Mouse (Mus musculus): ENCODE measurements at regions not wholly inside any gene's neighbourhood (a gene's known extent, or its start where the extent isn't known, plus 50 kb on each side); places are given as distances from the start of the nearest gene placed in this dataset.

- Histone ChIP-seq H3K27ac (ENCODE audit: control insufficient read depth, low read depth, low read length) (no peak overlapping the region), H3K9me3 (replicated peaks; ENCODE audit: insufficient read depth, low read length) (no peaks in the 10 kb centered on the region), H3K4me3 (ENCODE audit: control insufficient read depth in 1 of 2, insufficient read depth in 1 of 2, low read depth in 2 of 2, low read length in 2 of 2) (no peak overlapping the region), H3K79me2 (ENCODE audit: control insufficient read depth, insufficient read depth, low read length, poor library complexity) (no peaks in the 10 kb centered on the region), H3K27me3 (ENCODE audit: control insufficient read depth in 1 of 2, insufficient read depth in 2 of 2, low read length in 2 of 2) (no peaks in the 10 kb centered on the region), H3K36me3 (ENCODE audit: control insufficient read depth in 1 of 2, insufficient read depth in 2 of 2, low read length in 2 of 2) (no peaks in the 10 kb centered on the region), H3K9ac (ENCODE audit: control insufficient read depth, low read depth, low read length, poor library complexity, severe bottlenecking) (no peak overlapping the region), H3K4me1 (ENCODE audit: control insufficient read depth in 1 of 2, insufficient read depth in 2 of 2, low read length in 2 of 2) (no peaks in the 10 kb centered on the region)
- TF ChIP-seq RAD21 (IDR thresholded peaks at IDR 0.05; ENCODE audit: low read depth, low read length) (no peak), E2F4 (IDR thresholded peaks at IDR 0.05; ENCODE audit: borderline replicate concordance, low read depth, low read length) (no peak), MAZ (IDR thresholded peaks at IDR 0.05; ENCODE audit: low read depth, low read length) (no peak), TBP (IDR thresholded peaks at IDR 0.05; ENCODE audit: low read depth, low read length) (no peak), BHLHE40 (IDR thresholded peaks at IDR 0.05; ENCODE audit: borderline replicate concordance, low read depth, low read length) (no peak), UBTF (IDR thresholded peaks at IDR 0.05; ENCODE audit: borderline replicate concordance, insufficient read depth, low read depth, low read length) (no peak), CHD1 (IDR thresholded peaks at IDR 0.05; ENCODE audit: low read depth, low read length) (no peak), SIN3A (IDR thresholded peaks at IDR 0.05; ENCODE audit: low read length) (no peak)
- no peak for DNase-seq (ENCODE audit: low read depth, low spot score)
These were observed 410.3 kb downstream of the Rwdd3 start for GRCm38 (mm10) chr3:120761223-120761622.

GRCm38 (mm10) chr3:120748513-120748912, 423.0 kb downstream of the Rwdd3 start:
- Histone ChIP-seq H3K27ac (ENCODE audit: control insufficient read depth, low read depth, low read length) (no peak overlapping the region), H3K36me3 (ENCODE audit: control insufficient read depth in 1 of 2, insufficient read depth in 2 of 2, low read length in 2 of 2) (no peaks in the 10 kb centered on the region), H3K4me3 (ENCODE audit: control insufficient read depth in 1 of 2, insufficient read depth in 1 of 2, low read depth in 2 of 2, low read length in 2 of 2) (no peak overlapping the region), H3K9me3 (replicated peaks; ENCODE audit: insufficient read depth, low read length) (no peaks in the 10 kb centered on the region), H3K27me3 (ENCODE audit: control insufficient read depth in 1 of 2, insufficient read depth in 2 of 2, low read length in 2 of 2) (no peaks in the 10 kb centered on the region), H3K4me1 (ENCODE audit: control insufficient read depth in 1 of 2, insufficient read depth in 2 of 2, low read length in 2 of 2) (no peaks in the 10 kb centered on the region), H3K79me2 (ENCODE audit: control insufficient read depth, insufficient read depth, low read length, poor library complexity) (no peaks in the 10 kb centered on the region), H3K9ac (ENCODE audit: control insufficient read depth, low read depth, low read length, poor library complexity, severe bottlenecking) (no peak overlapping the region)
- TF ChIP-seq EP300 (IDR thresholded peaks at IDR 0.05; ENCODE audit: low read depth in 1 of 2, low read length in 2 of 2) (no peak), USF2 (IDR thresholded peaks at IDR 0.05; ENCODE audit: borderline replicate concordance in 1 of 2, insufficient read depth in 1 of 2, low read depth in 1 of 2, low read length in 2 of 2) (no peak), ZMIZ1 (IDR thresholded peaks at IDR 0.05; ENCODE audit: low read depth, low read length) (no peak), HCFC1 (IDR thresholded peaks at IDR 0.05; ENCODE audit: low read depth, low read length) (no peak), GATA1 (IDR thresholded peaks at IDR 0.05; ENCODE audit: low read depth, low read length) (no peak), USF1 (IDR thresholded peaks at IDR 0.05; ENCODE audit: low read depth, low read length) (no peak), TCF12 (IDR thresholded peaks at IDR 0.05; ENCODE audit: low read depth, low read length) (no peak), NELFE (IDR thresholded peaks at IDR 0.05; ENCODE audit: low read depth, low read length) (no peak), CTCF (IDR thresholded peaks at IDR 0.05 in 2 of 3, conservative IDR thresholded peaks at IDR 0.05 in 1 of 3; ENCODE audit: control insufficient read depth in 1 of 3, insufficient read depth in 1 of 3, low read depth in 2 of 3, low read length in 3 of 3, poor library complexity in 1 of 3, severe bottlenecking in 1 of 3) (no peak), MXI1 (IDR thresholded peaks at IDR 0.05; ENCODE audit: low read depth, low read length) (no peak), MAZ (IDR thresholded peaks at IDR 0.05; ENCODE audit: low read depth, low read length) (no peak), MEF2A (IDR thresholded peaks at IDR 0.05; ENCODE audit: extremely low read depth, insufficient replicate concordance, low read depth, low read length, poor library complexity, severe bottlenecking) (no peak), POLR2A (IDR thresholded peaks at IDR 0.05; ENCODE audit: control insufficient read depth in 1 of 2, insufficient read depth in 1 of 2, low read depth in 1 of 2, low read length in 2 of 2, poor library complexity in 1 of 2) (no peak), NRF1 (IDR thresholded peaks at IDR 0.05; ENCODE audit: insufficient read depth, low read depth, low read length, poor library complexity, severe bottlenecking) (no peak), RCOR1 (IDR thresholded peaks at IDR 0.05; ENCODE audit: low read depth, low read length) (no peak), ZC3H11A (IDR thresholded peaks at IDR 0.05; ENCODE audit: low read depth, low read length) (no peak), UBTF (IDR thresholded peaks at IDR 0.05; ENCODE audit: borderline replicate concordance, insufficient read depth, low read depth, low read length) (no peak), JUND (IDR thresholded peaks at IDR 0.05; ENCODE audit: low read depth, low read length) (no peak), MAX (IDR thresholded peaks at IDR 0.05; ENCODE audit: low read length) (no peak)
- DNase-seq (ENCODE audit: low read depth, low spot score), result no peak

Measured in MEL (cell line).